In the genomic region with DNA sequence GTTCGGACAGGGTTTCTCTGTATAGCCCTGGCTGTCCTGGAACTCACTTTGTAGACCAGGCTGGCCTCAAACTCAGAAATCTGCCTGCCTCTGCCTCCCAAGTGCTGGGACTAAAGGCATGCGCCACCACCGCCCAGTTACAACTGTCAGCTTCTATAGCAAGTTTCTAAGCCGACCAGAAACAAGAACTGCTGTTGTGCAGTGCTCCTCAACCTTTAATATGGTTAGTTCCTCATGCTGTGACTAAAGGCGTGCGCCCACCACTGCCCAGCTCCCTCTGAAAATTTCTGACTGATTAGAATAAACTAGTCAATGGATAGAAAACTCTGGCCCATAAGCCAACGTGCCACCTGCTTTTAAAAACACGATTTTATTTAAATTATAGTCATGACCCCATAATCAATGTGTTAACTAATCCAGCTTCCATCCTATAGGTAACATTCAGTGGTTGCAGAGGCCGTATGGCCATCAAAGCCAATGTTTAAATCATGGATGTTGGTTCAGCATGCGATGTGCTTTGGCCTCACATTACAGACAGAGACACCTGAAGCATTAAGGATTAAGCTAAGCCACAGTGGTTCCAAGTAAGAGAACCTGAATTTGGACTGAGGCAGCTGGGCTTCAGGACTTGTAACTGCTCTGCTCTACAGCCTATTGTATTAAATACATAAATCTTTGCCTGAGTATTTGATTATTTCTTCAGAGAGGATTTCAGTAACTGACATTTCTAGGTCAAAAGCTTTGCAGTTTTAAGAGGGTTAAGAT, we compare ENCODE assay signal across 24 mouse cellular contexts. TPM values are rescaled to one million over a fixed set of nuclear protein-coding genes. Genes with fewer than 3 reads are reported as not detected.
A peak's percentile ranks its signal among the peaks of the same experiment; 100 is the strongest.
DNase-seq lines count a peak whose midpoint lies in the region; ATAC-seq and TF ChIP-seq lines count a peak whose summit lies in the region.
"Had no signal": no experiment of that assay in that cellular context is flagged by ENCODE, and none has a peak within 500 bp of the region (broad histone marks: within the 10 kb centered on the region; RNA-seq: fewer than 3 reads in every experiment).

No protein-coding gene starts in this region.

- H3K36me3 ChIP-seq in spleen, adult 2 months (ENCODE audit: control insufficient read depth, insufficient read depth, low read length) = no peaks in the 10 kb centered on the region; the same call in 1 of the 2 replicates
- no peaks in the 10 kb centered on the region for H3K36me3 ChIP-seq in splenic B cell, adult 2 months (ENCODE audit: control insufficient read depth, insufficient read depth, low read length, poor library complexity, severe bottlenecking)
- H3K36me3 ChIP-seq: embryonic facial prominence, embryonic 13.5 days; embryonic facial prominence, embryonic 15.5 days; forebrain, embryonic 10.5 days; forebrain, embryonic 12.5 days had no signal

- no peak for TF ChIP-seq POLR2A in spleen, adult 2 months (IDR thresholded peaks at IDR 0.05; ENCODE audit: low read depth, low read length)

- H3K27me3 ChIP-seq in spleen, adult 2 months (ENCODE audit: control insufficient read depth, insufficient read depth, low read length) = no peaks in the 10 kb centered on the region
- no peaks in the 10 kb centered on the region for H3K27me3 ChIP-seq in splenic B cell, adult 2 months (ENCODE audit: control insufficient read depth, insufficient read depth, low read length, poor library complexity, severe bottlenecking)
- H3K27me3 ChIP-seq: embryonic facial prominence, embryonic 13.5 days; embryonic facial prominence, embryonic 15.5 days; forebrain, embryonic 12.5 days had no signal

- WGBS in spleen, adult 2 months = 77% methylated on average over 10 of the region's 10 CpGs

- H3K4me3 ChIP-seq in spleen, adult 2 months (ENCODE audit: extremely low read depth, insufficient read depth, insufficient read length) = no peak overlapping the region
- H3K4me3 ChIP-seq: embryonic facial prominence, embryonic 13.5 days; embryonic facial prominence, embryonic 15.5 days; forebrain, embryonic 10.5 days; forebrain, embryonic 12.5 days had no signal

- TF ChIP-seq CTCF in spleen, adult 2 months (IDR thresholded peaks at IDR 0.05; ENCODE audit: extremely low read depth, insufficient read depth, insufficient read length, insufficient replicate concordance) = no peak

- 0 out of 2 replicates have a peak overlapping the region, but pooled peaks have one; percentile 23 for H3K27ac ChIP-seq in spleen, adult 2 months (ENCODE audit: insufficient read depth, low read length)
- H3K27ac ChIP-seq: embryonic facial prominence, embryonic 13.5 days; embryonic facial prominence, embryonic 15.5 days; forebrain, embryonic 10.5 days; forebrain, embryonic 12.5 days had no signal

- ATAC-seq in granulocyte monocyte progenitor cell, adult 5-6 weeks (replicated peaks; ENCODE audit: poor library complexity, severe bottlenecking) = peak; percentile 57
- no peak for ATAC-seq in erythroblast, adult 5-6 weeks (replicated peaks; ENCODE audit: low FRiP score, poor library complexity, severe bottlenecking)
- ATAC-seq: forebrain, embryonic 14.5 days; forebrain, embryonic 16.5 days had no signal

- H3K4me1 ChIP-seq in spleen, adult 2 months (ENCODE audit: control insufficient read depth, insufficient read depth, insufficient read length) = peaks cover 16% of the 10 kb centered on the region; the same call in 1 of the 2 replicates

- DNase-seq in heart, adult 11 months = peak; percentile 72
- DNase-seq in heart, adult 18-20 months = no peak
- DNase-seq in spleen, adult 2 months (ENCODE audit: low read depth in 1 of 2, low spot score in 2 of 2) = no peak
- no peak for DNase-seq in spleen, postnatal 4 days (ENCODE audit: low spot score in 2 of 2)
- peak; percentile 55 for DNase-seq in splenic B cell, adult 2 months (ENCODE audit: low read depth, low spot score)
- no peak for DNase-seq in urinary bladder, adult 18-20 months (ENCODE audit: low spot score in 2 of 2)
- DNase-seq: adrenal gland, adult 2 months; adrenal gland, postnatal 10 days; adrenal gland, postnatal 25 days; cerebellum, adult 11 months; cerebellum, adult 18-20 months; cerebellum, adult 8-10 months; cerebellum, adult 9-11 months; cerebellum, postnatal 14 days; cerebellum, postnatal 36 days; embryo, embryonic 11 days had no signal

RNA-seq across cellular contexts. Expression of a gene that starts 36.5 kb away (rescaled TPM):
- total RNA-seq in heart, adult 18-20 months (2021) = 10 to 100 TPM; 28.2 to 32.2 TPM
- 24.1 and 29.9 TPM in 2 replicates for polyA plus RNA-seq in spleen, adult 2 months (2012; rRNA removed)
- 433 and 504 TPM in 2 replicates for total RNA-seq in granulocyte monocyte progenitor cell, adult 5-6 weeks (2014; fragmentation: Nextera tagmentation)
- 310 and 457 TPM in 2 replicates for total RNA-seq in granulocyte monocyte progenitor cell, adult 5-6 weeks (2017)
- 89.2 and 183 TPM in 2 replicates for total RNA-seq in erythroblast, adult 5-6 weeks (2015; ENCODE audit: low replicate concordance)
- total RNA-seq in erythroblast, adult 5-6 weeks (2017; ENCODE audit: low replicate concordance) = 48.5 and 162 TPM in 2 replicates

RNA-seq across cellular contexts. Expression of a gene that starts 50.1 kb away (rescaled TPM):
- 10 to 100 TPM; 11.7 to 12.5 TPM for total RNA-seq in heart, adult 18-20 months (2021)
- 1.6 and 2.2 TPM in 2 replicates for polyA plus RNA-seq in spleen, adult 2 months (2012; rRNA removed)
- total RNA-seq in granulocyte monocyte progenitor cell, adult 5-6 weeks (2014; fragmentation: Nextera tagmentation) = 21.8 and 32.0 TPM in 2 replicates
- 16.8 and 22.9 TPM in 2 replicates for total RNA-seq in granulocyte monocyte progenitor cell, adult 5-6 weeks (2017)
- 7.9 and 19.0 TPM in 2 replicates for total RNA-seq in erythroblast, adult 5-6 weeks (2015; ENCODE audit: low replicate concordance)
- total RNA-seq in erythroblast, adult 5-6 weeks (2017; ENCODE audit: low replicate concordance) = 3.6 and 7.2 TPM in 2 replicates

Comparison
In these comparisons a context has a peak if more than half of its experiments do, and no peak if none do; other contexts are left out.
1. DNase-seq: peak in heart, adult 11 months (single experiment) and splenic B cell, adult 2 months (single experiment); none in heart, adult 18-20 months (0 of 2), spleen, adult 2 months (0 of 2), spleen, postnatal 4 days (0 of 2) and urinary bladder, adult 18-20 months (0 of 2).